Mouse (Mus musculus): ENCODE results near the gene Lipt1. TPM values are rescaled to one million over a fixed set of nuclear protein-coding genes. Genes with fewer than 3 reads are reported as not detected.

The Lipt1 gene
- polyA plus RNA-seq, 1 experiment = 4.4 TPM

DNA sequence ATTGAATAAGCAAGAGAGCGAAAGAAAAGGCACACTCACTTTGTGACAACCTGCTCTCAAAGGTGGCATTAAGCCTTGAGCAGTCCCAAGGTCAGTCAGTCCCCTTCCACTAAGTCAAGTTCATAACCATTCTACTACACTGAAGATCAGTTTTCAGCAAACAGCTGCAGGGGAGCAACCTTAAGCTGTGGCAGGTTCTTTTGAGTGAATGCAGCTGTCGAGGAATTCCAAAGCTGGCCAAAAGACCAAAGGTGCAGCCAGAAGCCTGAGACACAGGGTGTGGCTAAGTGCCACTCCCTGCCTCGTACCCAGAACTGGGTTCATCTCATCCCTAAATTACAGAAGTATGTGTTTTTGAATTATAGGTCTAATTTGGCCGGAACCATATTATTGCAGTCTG lies 28.3 kb downstream of the Lipt1 start:
- WGBS = 64% methylated on average over 4 of the region's 4 CpGs
- H3K27ac ChIP-seq (ENCODE audit: insufficient read depth, low read depth, low read length) = no peak overlapping the region
- no peak overlapping the region for H3K4me3 ChIP-seq (ENCODE audit: insufficient read depth, low read depth, low read length)
- H3K27me3 ChIP-seq (replicated peaks; ENCODE audit: control insufficient read depth, insufficient read depth, low read length) = no peaks in the 10 kb centered on the region
- H3K36me3 ChIP-seq (ENCODE audit: control insufficient read depth, insufficient read depth, low read length) = peaks cover 2% of the 10 kb centered on the region; the same call in 1 of the 2 replicates
- TF ChIP-seq CTCF (conservative IDR thresholded peaks at IDR 0.05; ENCODE audit: insufficient read depth, insufficient read length, low read depth, low read length) = no peak
- no peak for TF ChIP-seq POLR2A (IDR thresholded peaks at IDR 0.05; ENCODE audit: low read depth, low read length)
- H3K4me1 ChIP-seq (ENCODE audit: control insufficient read depth, insufficient read depth, low read length) = no peaks in the 10 kb centered on the region
- no peak for DNase-seq

DNA sequence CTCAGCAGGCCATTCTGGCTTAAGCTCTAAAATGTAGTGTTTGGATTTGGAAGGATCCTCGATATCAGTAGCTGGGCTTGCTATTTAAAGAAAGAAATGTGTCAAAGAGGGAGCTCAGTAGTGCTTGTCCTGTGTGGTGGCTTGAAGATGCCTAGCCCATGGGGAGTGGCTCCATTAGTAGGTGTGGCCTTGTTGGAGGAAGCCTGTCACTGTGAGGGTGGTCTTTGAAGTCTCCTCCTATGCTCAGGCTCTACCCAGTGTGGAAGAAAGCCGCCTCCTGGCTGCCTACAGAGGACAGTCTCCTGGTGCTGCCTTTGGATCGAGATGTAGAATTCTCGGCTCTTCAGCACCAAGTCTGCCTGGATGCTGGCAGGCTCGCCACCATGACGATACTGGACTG lies 28.8 kb downstream of the Lipt1 start:
- Histone ChIP-seq H3K4me3 (ENCODE audit: insufficient read depth, low read depth, low read length) (no peak overlapping the region), H3K36me3 (ENCODE audit: control insufficient read depth, insufficient read depth, low read length) (peaks cover 2% of the 10 kb centered on the region; the same call in 1 of the 2 replicates), H3K27me3 (replicated peaks; ENCODE audit: control insufficient read depth, insufficient read depth, low read length) (no peaks in the 10 kb centered on the region), H3K4me1 (ENCODE audit: control insufficient read depth, insufficient read depth, low read length) (no peaks in the 10 kb centered on the region), H3K27ac (ENCODE audit: insufficient read depth, low read depth, low read length) (no peak overlapping the region)
- DNase-seq = no peak
- TF ChIP-seq CTCF (conservative IDR thresholded peaks at IDR 0.05; ENCODE audit: insufficient read depth, insufficient read length, low read depth, low read length) = no peak
- TF ChIP-seq POLR2A (IDR thresholded peaks at IDR 0.05; ENCODE audit: low read depth, low read length) = no peak
- WGBS = 70% methylated on average over 6 of the region's 6 CpGs

DNA sequence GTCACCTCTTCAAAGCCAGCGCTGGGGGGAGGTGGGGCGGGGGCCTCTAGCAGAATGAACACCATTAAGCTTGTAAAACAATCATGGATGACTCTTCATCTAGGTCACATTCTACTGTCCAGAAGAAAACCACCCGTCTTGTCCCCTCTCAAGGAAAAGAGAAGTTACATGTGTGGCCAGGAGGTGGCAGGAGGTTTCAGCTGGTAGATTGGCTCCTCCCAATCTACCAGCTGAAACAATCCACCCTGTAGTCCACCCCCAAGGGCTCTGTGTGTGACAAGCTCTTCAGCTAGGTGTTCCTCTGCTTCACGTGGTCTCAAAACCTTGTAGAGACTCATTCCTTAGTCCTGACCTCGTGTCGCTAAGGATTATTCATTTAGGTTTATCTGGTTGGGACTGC lies 31.6 kb downstream of the Lipt1 start:
- WGBS = 23% methylated on average over 6 of the region's 6 CpGs
- H3K4me3 ChIP-seq (ENCODE audit: insufficient read depth, low read depth, low read length) = no peak overlapping the region
- TF ChIP-seq CTCF (conservative IDR thresholded peaks at IDR 0.05; ENCODE audit: insufficient read depth, insufficient read length, low read depth, low read length) (peak; percentile 26; the same call in 1 of the 2 replicates), POLR2A (IDR thresholded peaks at IDR 0.05; ENCODE audit: low read depth, low read length) (no peak)
- no peak overlapping the region for H3K27ac ChIP-seq (ENCODE audit: insufficient read depth, low read depth, low read length)
- H3K36me3 ChIP-seq (ENCODE audit: control insufficient read depth, insufficient read depth, low read length) = no peaks in the 10 kb centered on the region
- peak; percentile 31 for DNase-seq
- no peaks in the 10 kb centered on the region for H3K4me1 ChIP-seq (ENCODE audit: control insufficient read depth, insufficient read depth, low read length)
- H3K27me3 ChIP-seq (replicated peaks; ENCODE audit: control insufficient read depth, insufficient read depth, low read length) = no peaks in the 10 kb centered on the region

DNA sequence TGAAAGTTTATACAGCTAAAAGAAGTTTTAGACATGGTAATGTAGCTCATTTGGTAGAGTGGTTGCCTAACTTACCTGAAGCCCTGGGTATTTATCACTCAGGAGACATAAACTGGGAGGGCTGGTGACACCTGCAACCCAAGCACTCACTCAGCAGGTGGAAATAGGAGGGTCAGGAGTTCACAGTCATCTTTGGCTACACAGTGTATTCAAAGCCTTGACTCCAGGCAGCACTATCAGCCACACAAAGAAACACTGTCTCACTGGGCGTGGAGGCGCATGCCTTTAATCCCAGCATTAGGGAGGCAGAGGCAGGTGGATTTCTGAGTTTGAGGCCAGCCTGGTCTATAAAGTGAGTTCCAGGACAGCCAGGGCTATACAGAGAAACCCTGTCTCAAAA lies 41.2 kb downstream of the Lipt1 start:
- TF ChIP-seq POLR2A (IDR thresholded peaks at IDR 0.05; ENCODE audit: low read depth, low read length) (no peak), CTCF (conservative IDR thresholded peaks at IDR 0.05; ENCODE audit: insufficient read depth, insufficient read length, low read depth, low read length) (no peak)
- H3K27ac ChIP-seq (ENCODE audit: insufficient read depth, low read depth, low read length) = no peak overlapping the region

DNA sequence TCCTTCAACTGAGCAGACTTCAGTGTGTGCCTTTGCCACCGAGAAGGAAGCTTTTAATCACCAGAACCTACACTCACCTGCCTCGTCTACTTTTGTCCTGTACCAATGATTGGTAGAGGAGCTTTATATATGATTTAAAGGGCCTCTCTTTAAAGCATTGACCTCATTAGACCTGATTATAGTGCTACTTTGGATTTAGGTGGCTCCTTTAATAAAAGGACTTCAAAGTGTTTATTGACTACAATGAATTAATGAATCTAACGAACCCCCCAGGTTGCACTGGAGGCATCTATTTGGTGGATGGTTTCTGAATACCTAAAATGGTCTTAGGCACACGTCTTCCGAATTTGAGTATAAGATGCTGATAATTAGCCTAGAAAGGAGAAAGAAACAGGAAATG lies 44.9 kb downstream of the Lipt1 start, which contains the start of gene Lyg2:
Gene Lyg2 (minus strand): TSS at position 101 of the 400 bp plus-strand sequence.
- 71% methylated on average over 5 of the region's 5 CpGs for WGBS

More for the DNA sequence above, 41.2 kb downstream of the Lipt1 start:
- Histone ChIP-seq H3K27me3 (replicated peaks; ENCODE audit: control insufficient read depth, insufficient read depth, low read length) (no peaks in the 10 kb centered on the region; the same call in 1 of the 2 replicates), H3K4me1 (ENCODE audit: control insufficient read depth, insufficient read depth, low read length) (no peaks in the 10 kb centered on the region), H3K4me3 (ENCODE audit: insufficient read depth, low read depth, low read length) (no peak overlapping the region), H3K36me3 (ENCODE audit: control insufficient read depth, insufficient read depth, low read length) (no peaks in the 10 kb centered on the region)
- 83% methylated on average over 2 of the region's 2 CpGs for WGBS
- no peak for DNase-seq

DNA sequence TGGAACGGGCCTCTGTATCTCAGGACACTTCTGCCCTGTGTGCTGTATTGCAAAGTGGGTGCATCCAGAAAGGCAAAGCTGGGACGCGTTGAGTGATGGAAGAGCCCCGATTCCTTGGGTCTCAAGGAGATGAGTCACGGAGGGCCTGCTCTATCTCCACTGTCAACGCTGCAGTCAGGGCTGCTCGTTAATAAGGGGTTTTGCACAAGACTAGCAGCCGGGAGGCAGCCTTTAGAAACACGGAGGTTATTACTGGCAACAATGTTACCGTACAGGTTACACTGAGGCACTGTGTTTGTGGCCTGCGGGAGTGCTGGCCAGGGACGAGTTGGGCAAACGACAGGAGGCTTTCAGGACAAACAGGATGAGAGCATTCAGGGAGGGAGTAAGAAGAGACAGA lies 46.1 kb downstream of the Lipt1 start:
- no peak overlapping the region for H3K4me3 ChIP-seq (ENCODE audit: insufficient read depth, low read depth, low read length)
- no peak for DNase-seq
- no peaks in the 10 kb centered on the region; the same call in 1 of the 2 replicates for H3K27me3 ChIP-seq (replicated peaks; ENCODE audit: control insufficient read depth, insufficient read depth, low read length)
- 78% methylated on average over 13 of the region's 13 CpGs for WGBS
- no peaks in the 10 kb centered on the region for H3K4me1 ChIP-seq (ENCODE audit: control insufficient read depth, insufficient read depth, low read length)
- no peak for TF ChIP-seq CTCF (conservative IDR thresholded peaks at IDR 0.05; ENCODE audit: insufficient read depth, insufficient read length, low read depth, low read length)
- TF ChIP-seq POLR2A (IDR thresholded peaks at IDR 0.05; ENCODE audit: low read depth, low read length) = no peak
- H3K27ac ChIP-seq (ENCODE audit: insufficient read depth, low read depth, low read length) = no peak overlapping the region
- H3K36me3 ChIP-seq (ENCODE audit: control insufficient read depth, insufficient read depth, low read length) = no peaks in the 10 kb centered on the region

More for the DNA sequence above, 44.9 kb downstream of the Lipt1 start, which contains the start of gene Lyg2:
- Histone ChIP-seq H3K27me3 (replicated peaks; ENCODE audit: control insufficient read depth, insufficient read depth, low read length) (no peaks in the 10 kb centered on the region; the same call in 1 of the 2 replicates), H3K27ac (ENCODE audit: insufficient read depth, low read depth, low read length) (no peak within 1 kb of the TSS), H3K36me3 (ENCODE audit: control insufficient read depth, insufficient read depth, low read length) (no peaks in the 10 kb centered on the region), H3K4me3 (ENCODE audit: insufficient read depth, low read depth, low read length) (no peak within 1 kb of the TSS), H3K4me1 (ENCODE audit: control insufficient read depth, insufficient read depth, low read length) (no peaks in the 10 kb centered on the region)
- TF ChIP-seq CTCF (conservative IDR thresholded peaks at IDR 0.05; ENCODE audit: insufficient read depth, insufficient read length, low read depth, low read length) (no peak), POLR2A (IDR thresholded peaks at IDR 0.05; ENCODE audit: low read depth, low read length) (no peak)
- DNase-seq = no peak

DNA sequence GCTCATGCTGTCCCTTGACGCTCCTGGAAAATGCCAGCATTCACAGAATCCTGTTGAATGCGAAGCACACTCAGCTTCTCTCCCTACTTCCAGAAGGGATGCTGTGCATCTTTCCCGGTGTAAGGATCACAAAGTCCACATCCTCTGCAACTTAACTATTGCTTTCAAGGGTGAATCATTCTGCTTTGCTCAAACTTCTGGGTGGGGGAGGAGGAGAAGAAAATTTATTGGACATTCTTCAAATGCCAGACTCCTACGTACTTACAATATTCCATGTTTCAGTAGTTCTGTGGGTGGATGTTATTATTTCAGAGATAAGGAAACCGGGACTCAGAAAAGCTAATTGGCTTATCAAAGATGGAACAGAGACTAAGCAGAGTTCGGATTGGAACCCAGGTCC lies 46.6 kb downstream of the Lipt1 start:
- Histone ChIP-seq H3K36me3 (ENCODE audit: control insufficient read depth, insufficient read depth, low read length) (no peaks in the 10 kb centered on the region), H3K4me1 (ENCODE audit: control insufficient read depth, insufficient read depth, low read length) (no peaks in the 10 kb centered on the region), H3K27me3 (replicated peaks; ENCODE audit: control insufficient read depth, insufficient read depth, low read length) (no peaks in the 10 kb centered on the region; the same call in 1 of the 2 replicates), H3K4me3 (ENCODE audit: insufficient read depth, low read depth, low read length) (no peak overlapping the region), H3K27ac (ENCODE audit: insufficient read depth, low read depth, low read length) (no peak overlapping the region)
- TF ChIP-seq POLR2A (IDR thresholded peaks at IDR 0.05; ENCODE audit: low read depth, low read length) (no peak), CTCF (conservative IDR thresholded peaks at IDR 0.05; ENCODE audit: insufficient read depth, insufficient read length, low read depth, low read length) (no peak)
- 64% methylated on average over 6 of the region's 6 CpGs for WGBS
- DNase-seq = no peak

Data from kidney, adult 2 months (tissue).